Mouse (Mus musculus): ENCODE measurements around the gene Srpx2. TPM values are rescaled to one million over a fixed set of nuclear protein-coding genes. Genes with fewer than 3 reads are reported as not detected.

Gene Srpx2
- polyA plus RNA-seq, 1 experiment from 2014 or later, result 1.1 TPM

DNA sequence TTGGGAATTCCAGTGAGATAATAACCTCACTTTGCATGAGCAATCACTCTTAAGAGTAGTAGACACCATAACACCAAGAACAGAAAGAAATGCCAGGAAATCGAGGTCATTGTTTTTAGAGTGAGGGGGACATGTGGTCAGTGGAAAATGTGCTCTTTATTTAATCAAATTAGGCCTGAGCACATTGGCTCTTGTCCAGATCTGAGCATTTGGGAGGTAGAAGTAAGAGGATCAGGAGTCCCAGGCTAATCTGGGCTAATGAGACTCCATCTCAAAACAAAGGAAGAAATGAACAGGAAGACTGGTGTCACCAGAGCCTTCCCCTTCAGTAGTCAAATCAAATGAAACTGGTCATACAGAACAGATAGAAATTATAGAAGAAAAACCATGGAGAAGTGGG is 31.3 kb downstream of the Srpx2 start:
- Histone ChIP-seq H3K4me1 (no peaks in the 10 kb centered on the region), H3K9me3 (replicated peaks) (no peaks in the 10 kb centered on the region), H3K4me3 (no peak overlapping the region), H3K36me3 (no peaks in the 10 kb centered on the region), H3K27ac (replicated peaks) (no peak overlapping the region), H3K27me3 (ENCODE audit: low read depth, poor library complexity, severe bottlenecking) (peaks cover 90% of the 10 kb centered on the region)
- WGBS, result 76% methylated on average over 1 of the region's 1 CpGs
- no peak for DNase-seq (ENCODE audit: low spot score)

DNA sequence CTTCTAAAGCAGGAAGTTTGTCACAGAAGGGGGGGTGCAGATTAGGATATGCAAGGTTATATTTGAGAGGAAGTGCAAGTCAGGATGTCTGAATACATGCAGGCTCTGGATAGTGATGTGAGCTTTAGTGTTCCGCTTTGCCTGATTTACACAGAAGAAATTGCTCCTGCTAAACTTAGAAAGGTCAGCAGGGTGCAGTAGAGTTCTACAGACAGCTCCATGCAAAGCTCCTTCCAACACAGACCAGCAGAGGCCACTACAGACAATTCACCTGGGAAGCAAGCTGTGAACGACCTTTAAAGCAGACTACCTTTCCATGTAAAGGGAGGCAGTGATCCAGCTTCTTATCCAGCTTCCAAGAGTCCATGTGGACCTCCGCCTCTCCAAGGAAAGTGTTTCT is 39.2 kb downstream of the Srpx2 start:
- WGBS, result 38% methylated on average over 3 of the region's 3 CpGs
- Histone ChIP-seq H3K9me3 (replicated peaks) (no peaks in the 10 kb centered on the region), H3K36me3 (no peaks in the 10 kb centered on the region), H3K4me3 (no peak overlapping the region), H3K27ac (replicated peaks) (no peak overlapping the region), H3K4me1 (no peaks in the 10 kb centered on the region), H3K27me3 (ENCODE audit: low read depth, poor library complexity, severe bottlenecking) (peaks cover 68% of the 10 kb centered on the region)
- peak; percentile 19 for DNase-seq (ENCODE audit: low spot score)

DNA sequence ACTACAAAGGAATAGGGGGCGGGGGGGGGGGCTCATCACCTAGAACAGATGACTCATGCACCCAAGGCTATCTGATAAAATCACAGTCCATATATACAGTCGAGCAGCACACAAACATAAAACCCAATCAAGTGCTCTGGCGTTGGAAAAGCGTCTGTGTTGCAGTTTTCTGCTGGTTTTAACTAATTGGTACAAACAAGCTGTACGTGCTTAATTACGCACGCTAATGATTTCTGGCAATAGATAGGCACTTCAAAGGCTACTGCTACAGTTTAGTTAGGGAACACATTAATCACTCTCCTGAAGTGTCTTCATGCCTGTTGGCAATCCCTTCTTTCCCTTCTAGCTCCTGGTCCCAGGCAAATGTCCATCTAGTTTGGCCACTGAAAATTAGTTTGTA is 46.4 kb downstream of the Srpx2 start:
- Histone ChIP-seq H3K4me1 (no peaks in the 10 kb centered on the region), H3K9me3 (replicated peaks) (no peaks in the 10 kb centered on the region), H3K36me3 (no peaks in the 10 kb centered on the region), H3K27ac (replicated peaks) (no peak overlapping the region), H3K4me3 (no peak overlapping the region), H3K27me3 (ENCODE audit: low read depth, poor library complexity, severe bottlenecking) (peaks cover 40% of the 10 kb centered on the region)
- whole genome bisulfite sequencing, result 83% methylated on average over 7 of the region's 7 CpGs
- DNase-seq (ENCODE audit: low spot score), result no peak

DNA sequence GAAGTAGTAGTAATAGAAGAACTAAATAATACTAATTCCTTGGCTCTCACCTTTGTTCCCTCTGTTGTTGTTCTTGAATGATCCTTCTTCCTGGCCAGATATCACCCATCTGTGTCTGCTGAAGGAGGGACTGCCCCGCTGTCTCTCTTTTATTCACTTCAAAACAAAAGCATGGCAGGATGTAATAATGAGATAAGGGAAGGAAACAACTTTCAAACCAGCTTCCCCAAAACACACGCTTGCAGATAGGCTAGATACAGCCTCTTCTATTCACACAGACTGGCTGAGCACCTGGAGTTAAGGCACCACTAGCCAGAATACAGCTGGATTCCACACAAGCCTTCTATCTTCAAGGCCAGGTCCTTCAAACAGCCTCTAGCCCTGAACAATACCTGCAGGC is 52.4 kb downstream of the Srpx2 start:
- H3K27ac ChIP-seq (replicated peaks), result no peak overlapping the region
- no peak for DNase-seq (ENCODE audit: low spot score)
- H3K4me3 ChIP-seq, result no peak overlapping the region
- 69% methylated on average over 2 of the region's 2 CpGs for WGBS
- no peaks in the 10 kb centered on the region for H3K4me1 ChIP-seq
- no peaks in the 10 kb centered on the region for H3K9me3 ChIP-seq (replicated peaks)
- H3K27me3 ChIP-seq (ENCODE audit: low read depth, poor library complexity, severe bottlenecking), result peaks cover 37% of the 10 kb centered on the region
- H3K36me3 ChIP-seq, result no peaks in the 10 kb centered on the region

DNA sequence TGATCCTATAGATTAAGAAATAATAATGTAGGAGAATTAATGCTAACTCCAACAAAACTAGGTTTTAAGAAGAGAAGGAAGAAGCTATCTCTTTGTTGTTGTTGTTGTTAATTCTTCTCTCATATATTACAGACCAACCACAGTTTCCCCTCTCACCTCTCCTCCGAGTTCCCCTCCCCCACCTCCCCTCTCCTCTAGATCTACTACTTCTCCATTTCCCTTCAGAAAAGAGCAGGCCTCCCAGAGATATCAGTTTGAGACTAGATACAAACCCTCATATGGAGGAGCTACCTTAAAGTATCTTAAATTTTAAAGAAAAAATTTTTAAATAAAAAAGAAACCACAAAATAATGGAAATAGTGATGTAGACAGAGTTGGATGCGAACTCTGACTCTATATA is 56.4 kb downstream of the Srpx2 start:
- Histone ChIP-seq H3K36me3 (no peaks in the 10 kb centered on the region), H3K27ac (replicated peaks) (no peak overlapping the region), H3K4me3 (no peak overlapping the region), H3K9me3 (replicated peaks) (no peaks in the 10 kb centered on the region), H3K27me3 (ENCODE audit: low read depth, poor library complexity, severe bottlenecking) (peaks cover 43% of the 10 kb centered on the region), H3K4me1 (no peaks in the 10 kb centered on the region)
- DNase-seq (ENCODE audit: low spot score), result no peak
- 73% methylated on average over 2 of the region's 2 CpGs for WGBS

DNA sequence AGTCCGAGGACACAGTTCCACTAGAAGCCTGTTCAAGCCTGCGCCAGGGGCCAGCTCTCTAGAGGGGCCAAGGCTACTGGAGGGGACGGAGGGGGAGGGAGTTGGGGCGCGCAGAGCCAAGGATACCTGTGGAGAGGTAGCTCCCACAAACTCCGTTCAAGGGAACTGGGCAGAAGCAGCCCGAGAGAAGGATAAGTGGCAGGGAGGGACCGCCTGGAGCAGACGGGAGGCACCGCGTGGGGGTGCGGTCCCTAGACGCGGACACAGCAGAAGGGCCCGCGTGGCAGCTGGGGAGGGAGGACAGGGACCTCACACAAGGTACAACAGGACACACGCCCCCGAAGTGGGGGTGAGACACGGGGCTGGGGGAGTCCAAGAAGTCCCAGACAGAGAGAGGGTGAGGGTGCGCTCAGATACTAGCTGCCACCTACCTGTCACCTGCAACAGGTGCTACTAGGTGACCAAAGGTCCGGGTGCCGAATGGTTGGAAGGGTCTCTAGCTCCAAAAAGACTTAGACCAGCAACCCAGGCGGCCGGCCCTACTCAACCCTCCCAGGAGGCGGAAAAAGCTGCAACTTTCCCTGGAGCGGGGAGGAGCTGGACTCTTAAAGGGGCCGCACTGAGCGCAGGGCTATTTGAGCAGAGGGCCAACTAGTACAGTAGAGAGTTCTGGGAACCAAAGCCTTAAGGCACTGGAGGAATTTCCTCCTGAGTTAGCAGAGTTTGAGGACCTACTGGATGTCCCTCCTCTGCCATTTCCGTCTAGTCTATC is 73.2 kb downstream of the Srpx2 start, which contains the start of gene Sytl4:
TSS of gene Sytl4 (minus strand) at position 582 of the 772 bp plus-strand sequence.
- no peaks in the 10 kb centered on the region for H3K36me3 ChIP-seq
- DNase-seq (ENCODE audit: low spot score), result peak; percentile 19
- no peak within 1 kb of the TSS; the same call in 1 of the 2 replicates for H3K27ac ChIP-seq (replicated peaks)
- H3K4me1 ChIP-seq, result peaks cover 5% of the 10 kb centered on the region
- WGBS, result 21% methylated on average over 29 of the region's 29 CpGs
- H3K27me3 ChIP-seq (ENCODE audit: low read depth, poor library complexity, severe bottlenecking), result peaks cover 83% of the 10 kb centered on the region
- H3K4me3 ChIP-seq, result peak within 1 kb of the TSS; percentile 57
- H3K9me3 ChIP-seq (replicated peaks), result no peaks in the 10 kb centered on the region

Other genes starting within 250 kb of the Srpx2 start
- 2.2 and 2.6 TPM in 2 replicates for gene Pcdh19, start 219.4 kb upstream of the Srpx2 start, polyA plus RNA-seq (2016; fragmentation: Nextera tagmentation; extraction: Ambion mirVana)
- gene Tnmd, start 57.4 kb upstream of the Srpx2 start, polyA plus RNA-seq (2016; fragmentation: Nextera tagmentation; extraction: Ambion mirVana), result 0.51 and 1.2 TPM in 2 replicates
- gene Tspan6, start 10.0 kb upstream of the Srpx2 start, polyA plus RNA-seq (2016; fragmentation: Nextera tagmentation; extraction: Ambion mirVana), result 220 and 240 TPM in 2 replicates
- 0.86 and 1.3 TPM in 2 replicates for gene Sytl4, start 73.4 kb downstream of the Srpx2 start, polyA plus RNA-seq (2016; fragmentation: Nextera tagmentation; extraction: Ambion mirVana)
- 63.6 and 67.9 TPM in 2 replicates for gene Cstf2, start 150.8 kb downstream of the Srpx2 start, polyA plus RNA-seq (2016; fragmentation: Nextera tagmentation; extraction: Ambion mirVana)